Mouse (Mus musculus) urinary bladder, adult 2 months (tissue): ENCODE measurements around the gene Gm3012. TPM values are rescaled to one million over a fixed set of nuclear protein-coding genes. Genes with fewer than 3 reads are reported as not detected.
"Not testable (repeated sequence)": the region's sequence is repeated elsewhere in the genome, so short reads cannot be mapped to it uniquely, and the experiment has no call there.

Experiments used
- DNase-seq: peaks from one replicate; pipeline ENCODE4 v3.0.0; 2022; ENCODE audit warnings: low spot score
- polyA plus RNA-seq: library from polyadenylated mRNA; depleted of rRNA; stranded (reverse); fragments of >200 nt; gene quantifications from 2 replicates; pipeline ENCODE4 v1.2.3, GENCODE M21; 2012; rRNA removed

Gm3012 gene
- not detected in 2 replicates for polyA plus RNA-seq

- not testable (repeated sequence) for DNase-seq
Observed at GRCm38 (mm10) chr14:3634212-3634611, at the start of gene Gm3012. Gene Gm3012, plus strand, starts transcription at chr14:3634512.

- DNase-seq = not testable (repeated sequence)
Observed at GRCm38 (mm10) chr14:3651730-3652129, 17.4 kb downstream of the Gm3012 start, which contains the start of gene Gm3020. Gene Gm3020, plus strand, starts transcription at chr14:3652030.

GRCm38 (mm10) chr14:3688483-3688882 lies 54.2 kb downstream of the Gm3012 start, which contains the start of gene Gm3043:
Gene Gm3043, plus strand, starts transcription at chr14:3688783.
- DNase-seq = not testable (repeated sequence)

Other genes with a start within 250 kb of the Gm3012 start
- not detected in 2 replicates for gene Gm10413, start 239.4 kb upstream of the Gm3012 start, polyA plus RNA-seq
- gene Gm10409, start 221.9 kb upstream of the Gm3012 start, polyA plus RNA-seq = 0.30 and 0.41 TPM in 2 replicates
- gene Gm3005, start 206.4 kb upstream of the Gm3012 start, polyA plus RNA-seq = 0.06 and 0.10 TPM in 2 replicates
- not detected in 2 replicates for gene Gm10408, start 185.1 kb upstream of the Gm3012 start, polyA plus RNA-seq
- 0.30 and 0.41 TPM in 2 replicates for gene Gm3020, start 17.5 kb downstream of the Gm3012 start, polyA plus RNA-seq
- not detected in 2 replicates for gene Gm3043, start 54.3 kb downstream of the Gm3012 start, polyA plus RNA-seq
- 0.22 and 0.30 TPM in 2 replicates for gene Gm3002, start 175.6 kb downstream of the Gm3012 start, polyA plus RNA-seq
- 0.09 TPM in 1 of 2 replicates, not detected in the other for gene Gm3033, start 211.7 kb downstream of the Gm3012 start, polyA plus RNA-seq
- not detected in 2 replicates for gene Gm2916, start 249.7 kb downstream of the Gm3012 start, polyA plus RNA-seq